Mouse (Mus musculus): ENCODE results near the gene Spata9. TPM values are rescaled to one million over a fixed set of nuclear protein-coding genes. Genes with fewer than 3 reads are reported as not detected.
A peak's percentile ranks its signal among the peaks of the same experiment; 100 is the strongest.

Spata9 gene
- polyA plus RNA-seq, 1 experiment from 2014 or later = 0.22 TPM

GRCm38 (mm10) chr13:75976218-75976617 is 9.3 kb downstream of the Spata9 start:
- Histone ChIP-seq H3K4me1 (ENCODE audit: control insufficient read depth, insufficient read depth, low read length) (no peaks in the 10 kb centered on the region), H3K9ac (ENCODE audit: low read depth, low read length) (no peak overlapping the region), H3K4me2 (ENCODE audit: low read depth, low read length) (no peak overlapping the region), H3K9me3 (ENCODE audit: control insufficient read depth, low read length) (no peaks in the 10 kb centered on the region), H3K27ac (ENCODE audit: low read length) (no peak overlapping the region), H3K36me3 (ENCODE audit: control insufficient read depth, insufficient read depth, low read length) (no peaks in the 10 kb centered on the region), H3K27me3 (replicated peaks; ENCODE audit: control insufficient read depth, insufficient read depth, low read length) (no peaks in the 10 kb centered on the region), H3K4me3 (ENCODE audit: low read length) (no peak overlapping the region)
- ATAC-seq = no peak
- WGBS = 77% methylated on average over 2 of the region's 2 CpGs

GRCm38 (mm10) chr13:75976649-75977048 is 9.7 kb downstream of the Spata9 start:
- peak; percentile 83 for ATAC-seq
- Histone ChIP-seq H3K4me3 (ENCODE audit: low read length) (no peak overlapping the region), H3K4me1 (ENCODE audit: control insufficient read depth, insufficient read depth, low read length) (no peaks in the 10 kb centered on the region), H3K36me3 (ENCODE audit: control insufficient read depth, insufficient read depth, low read length) (no peaks in the 10 kb centered on the region), H3K27me3 (replicated peaks; ENCODE audit: control insufficient read depth, insufficient read depth, low read length) (no peaks in the 10 kb centered on the region), H3K4me2 (ENCODE audit: low read depth, low read length) (no peak overlapping the region), H3K27ac (ENCODE audit: low read length) (no peak overlapping the region), H3K9ac (ENCODE audit: low read depth, low read length) (no peak overlapping the region), H3K9me3 (ENCODE audit: control insufficient read depth, low read length) (no peaks in the 10 kb centered on the region)
- 73% methylated on average over 2 of the region's 2 CpGs for WGBS

GRCm38 (mm10) chr13:75981901-75982300 is 15.0 kb downstream of the Spata9 start:
- no peak overlapping the region for H3K9ac ChIP-seq (ENCODE audit: low read depth, low read length)
- no peaks in the 10 kb centered on the region for H3K4me1 ChIP-seq (ENCODE audit: control insufficient read depth, insufficient read depth, low read length)
- no peak overlapping the region for H3K27ac ChIP-seq (ENCODE audit: low read length)
- no peak overlapping the region for H3K4me3 ChIP-seq (ENCODE audit: low read length)
- no peak overlapping the region for H3K4me2 ChIP-seq (ENCODE audit: low read depth, low read length)
- no peaks in the 10 kb centered on the region for H3K9me3 ChIP-seq (ENCODE audit: control insufficient read depth, low read length)
- H3K36me3 ChIP-seq (ENCODE audit: control insufficient read depth, insufficient read depth, low read length) = no peaks in the 10 kb centered on the region
- ATAC-seq = no peak
- H3K27me3 ChIP-seq (replicated peaks; ENCODE audit: control insufficient read depth, insufficient read depth, low read length) = no peaks in the 10 kb centered on the region

- H3K4me3 ChIP-seq (ENCODE audit: low read length) = no peak overlapping the region
- no peaks in the 10 kb centered on the region for H3K9me3 ChIP-seq (ENCODE audit: control insufficient read depth, low read length)
- no peaks in the 10 kb centered on the region for H3K36me3 ChIP-seq (ENCODE audit: control insufficient read depth, insufficient read depth, low read length)
- H3K4me2 ChIP-seq (ENCODE audit: low read depth, low read length) = no peak overlapping the region
- no peaks in the 10 kb centered on the region for H3K4me1 ChIP-seq (ENCODE audit: control insufficient read depth, insufficient read depth, low read length)
- ATAC-seq = no peak
- no peak overlapping the region for H3K9ac ChIP-seq (ENCODE audit: low read depth, low read length)
- H3K27ac ChIP-seq (ENCODE audit: low read length) = no peak overlapping the region
- no peaks in the 10 kb centered on the region for H3K27me3 ChIP-seq (replicated peaks; ENCODE audit: control insufficient read depth, insufficient read depth, low read length)
- WGBS = 89% methylated on average over 1 of the region's 1 CpGs
These were observed 21.1 kb downstream of the Spata9 start for GRCm38 (mm10) chr13:75988096-75988495.

GRCm38 (mm10) chr13:75992169-75993028 is 25.4 kb downstream of the Spata9 start:
- H3K27ac ChIP-seq (ENCODE audit: low read length) = no peak overlapping the region
- H3K9me3 ChIP-seq (ENCODE audit: control insufficient read depth, low read length) = 0 out of 2 replicates have a peak, but pooled peaks cover 2% of the 10 kb centered on the region
- no peak overlapping the region for H3K4me3 ChIP-seq (ENCODE audit: low read length)
- peak; percentile 62 for ATAC-seq
- H3K9ac ChIP-seq (ENCODE audit: low read depth, low read length) = no peak overlapping the region
- WGBS = 55% methylated on average over 9 of the region's 9 CpGs
- H3K27me3 ChIP-seq (replicated peaks; ENCODE audit: control insufficient read depth, insufficient read depth, low read length) = no peaks in the 10 kb centered on the region
- H3K4me2 ChIP-seq (ENCODE audit: low read depth, low read length) = no peak overlapping the region
- H3K4me1 ChIP-seq (ENCODE audit: control insufficient read depth, insufficient read depth, low read length) = no peaks in the 10 kb centered on the region
- no peaks in the 10 kb centered on the region for H3K36me3 ChIP-seq (ENCODE audit: control insufficient read depth, insufficient read depth, low read length)

- H3K36me3 ChIP-seq (ENCODE audit: control insufficient read depth, insufficient read depth, low read length) = no peaks in the 10 kb centered on the region
- H3K9ac ChIP-seq (ENCODE audit: low read depth, low read length) = no peak overlapping the region
- 59% methylated on average over 3 of the region's 3 CpGs for WGBS
- no peak for ATAC-seq
- H3K4me2 ChIP-seq (ENCODE audit: low read depth, low read length) = no peak overlapping the region
- no peaks in the 10 kb centered on the region for H3K27me3 ChIP-seq (replicated peaks; ENCODE audit: control insufficient read depth, insufficient read depth, low read length)
- H3K27ac ChIP-seq (ENCODE audit: low read length) = no peak overlapping the region
- no peaks in the 10 kb centered on the region for H3K9me3 ChIP-seq (ENCODE audit: control insufficient read depth, low read length)
- H3K4me3 ChIP-seq (ENCODE audit: low read length) = no peak overlapping the region
- no peaks in the 10 kb centered on the region for H3K4me1 ChIP-seq (ENCODE audit: control insufficient read depth, insufficient read depth, low read length)
These were observed 36.3 kb downstream of the Spata9 start for GRCm38 (mm10) chr13:76003272-76003671.

GRCm38 (mm10) chr13:76014511-76014910 is 47.6 kb downstream of the Spata9 start:
- no peak for ATAC-seq
- H3K4me2 ChIP-seq (ENCODE audit: low read depth, low read length) = no peak overlapping the region
- no peak overlapping the region for H3K27ac ChIP-seq (ENCODE audit: low read length)
- no peaks in the 10 kb centered on the region for H3K9me3 ChIP-seq (ENCODE audit: control insufficient read depth, low read length)
- H3K4me1 ChIP-seq (ENCODE audit: control insufficient read depth, insufficient read depth, low read length) = no peaks in the 10 kb centered on the region
- H3K4me3 ChIP-seq (ENCODE audit: low read length) = no peak overlapping the region
- 61% methylated on average over 2 of the region's 2 CpGs for WGBS
- H3K36me3 ChIP-seq (ENCODE audit: control insufficient read depth, insufficient read depth, low read length) = no peaks in the 10 kb centered on the region
- H3K9ac ChIP-seq (ENCODE audit: low read depth, low read length) = no peak overlapping the region
- H3K27me3 ChIP-seq (replicated peaks; ENCODE audit: control insufficient read depth, insufficient read depth, low read length) = no peaks in the 10 kb centered on the region

GRCm38 (mm10) chr13:76017465-76017864 is 50.5 kb downstream of the Spata9 start:
- 57% methylated on average over 4 of the region's 4 CpGs for WGBS
- Histone ChIP-seq H3K36me3 (ENCODE audit: control insufficient read depth, insufficient read depth, low read length) (no peaks in the 10 kb centered on the region), H3K4me1 (ENCODE audit: control insufficient read depth, insufficient read depth, low read length) (no peaks in the 10 kb centered on the region), H3K9ac (ENCODE audit: low read depth, low read length) (peak overlapping the region; percentile 96), H3K9me3 (ENCODE audit: control insufficient read depth, low read length) (no peaks in the 10 kb centered on the region), H3K4me3 (ENCODE audit: low read length) (peak overlapping the region; percentile 78), H3K27me3 (replicated peaks; ENCODE audit: control insufficient read depth, insufficient read depth, low read length) (no peaks in the 10 kb centered on the region), H3K4me2 (ENCODE audit: low read depth, low read length) (peak overlapping the region; percentile 69), H3K27ac (ENCODE audit: low read length) (peak overlapping the region; percentile 57; the same call in 1 of the 2 replicates)
- ATAC-seq = no peak

GRCm38 (mm10) chr13:76017974-76018843 is 51.3 kb downstream of the Spata9 start, which contains the start of gene Rfesd:
Gene Rfesd, minus strand, starts transcription at chr13:76018719.
- H3K4me3 ChIP-seq (ENCODE audit: low read length) = peak within 1 kb of the TSS; percentile 78
- H3K27me3 ChIP-seq (replicated peaks; ENCODE audit: control insufficient read depth, insufficient read depth, low read length) = no peaks in the 10 kb centered on the region
- no peaks in the 10 kb centered on the region for H3K4me1 ChIP-seq (ENCODE audit: control insufficient read depth, insufficient read depth, low read length)
- 1% methylated on average over 50 of the region's 50 CpGs for WGBS
- H3K9me3 ChIP-seq (ENCODE audit: control insufficient read depth, low read length) = no peaks in the 10 kb centered on the region
- peak within 1 kb of the TSS; percentile 94 for H3K27ac ChIP-seq (ENCODE audit: low read length)
- no peaks in the 10 kb centered on the region for H3K36me3 ChIP-seq (ENCODE audit: control insufficient read depth, insufficient read depth, low read length)
- peak within 1 kb of the TSS; percentile 96 for H3K9ac ChIP-seq (ENCODE audit: low read depth, low read length)
- H3K4me2 ChIP-seq (ENCODE audit: low read depth, low read length) = peak within 1 kb of the TSS; percentile 69
- peak; percentile 100 for ATAC-seq

All from intestine, embryonic 16.5 days (tissue).